Mouse (Mus musculus): ENCODE results near the gene Tmbim7. TPM values are rescaled to one million over a fixed set of nuclear protein-coding genes. Genes with fewer than 3 reads are reported as not detected.

Tmbim7 gene
- total and polyA plus RNA-seq, 2 experiments from 2014 or later, result not detected

DNA sequence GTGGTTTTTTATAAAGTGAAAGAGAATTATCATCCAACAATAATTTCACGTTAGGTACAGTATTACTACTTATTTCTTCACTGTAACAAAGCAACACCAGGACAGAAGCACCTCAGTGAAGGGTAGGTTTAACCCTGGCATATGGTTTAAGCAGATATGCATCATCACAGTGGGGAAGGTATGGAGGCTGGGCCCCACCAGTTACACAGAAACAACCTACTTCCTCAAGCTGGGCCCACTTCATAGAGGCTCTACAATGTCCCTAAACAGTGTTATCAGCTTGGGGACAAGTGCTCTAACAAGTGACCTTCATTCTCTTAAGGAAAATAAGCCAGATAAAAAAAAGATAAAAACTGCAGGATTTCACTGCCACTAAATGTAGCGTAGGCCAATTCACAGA, 71.9 kb downstream of the Tmbim7 start:
- H3K9ac ChIP-seq (replicated peaks; ENCODE audit: low read length), result no peak overlapping the region
- H3K9me3 ChIP-seq (ENCODE audit: low read length), result no peaks in the 10 kb centered on the region
- WGBS, result 95% methylated on average over 2 of the region's 2 CpGs
- no peak overlapping the region for H3K4me2 ChIP-seq (ENCODE audit: low read depth, low read length)
- H3K36me3 ChIP-seq (ENCODE audit: insufficient read depth, low read length), result peaks cover 7% of the 10 kb centered on the region; the same call in 1 of the 2 replicates
- no peak overlapping the region for H3K27ac ChIP-seq
- DNase-seq (ENCODE audit: low spot score), result no peak
- no peak for ATAC-seq
- no peaks in the 10 kb centered on the region for H3K27me3 ChIP-seq (ENCODE audit: insufficient read depth, low read length)
- TF ChIP-seq CTCF (IDR thresholded peaks at IDR 0.05; ENCODE audit: low read depth), result no peak
- H3K4me1 ChIP-seq (ENCODE audit: insufficient read depth, low read length), result no peaks in the 10 kb centered on the region
- H3K4me3 ChIP-seq (ENCODE audit: low read length), result no peak overlapping the region

DNA sequence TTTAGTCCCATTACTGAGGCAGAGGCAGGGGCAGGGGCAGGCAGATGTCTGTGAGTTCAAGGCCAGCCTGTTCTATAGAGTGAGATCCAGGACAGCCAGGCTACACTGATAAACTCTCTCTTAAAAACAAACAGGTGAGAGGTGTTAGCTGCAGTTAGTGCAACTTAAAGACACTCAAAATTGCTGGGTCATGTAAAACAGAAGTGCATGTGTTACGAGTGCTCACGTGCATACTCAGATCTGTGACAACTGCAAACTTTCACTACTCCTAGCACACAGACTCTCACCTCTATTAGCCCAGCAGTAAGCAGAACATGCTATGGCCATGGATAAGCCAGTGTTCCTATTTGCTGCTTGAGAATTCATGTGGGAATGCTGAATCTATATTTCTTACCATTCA, 72.4 kb downstream of the Tmbim7 start:
- Histone ChIP-seq H3K27me3 (ENCODE audit: insufficient read depth, low read length) (no peaks in the 10 kb centered on the region), H3K27ac (no peak overlapping the region)

DNA sequence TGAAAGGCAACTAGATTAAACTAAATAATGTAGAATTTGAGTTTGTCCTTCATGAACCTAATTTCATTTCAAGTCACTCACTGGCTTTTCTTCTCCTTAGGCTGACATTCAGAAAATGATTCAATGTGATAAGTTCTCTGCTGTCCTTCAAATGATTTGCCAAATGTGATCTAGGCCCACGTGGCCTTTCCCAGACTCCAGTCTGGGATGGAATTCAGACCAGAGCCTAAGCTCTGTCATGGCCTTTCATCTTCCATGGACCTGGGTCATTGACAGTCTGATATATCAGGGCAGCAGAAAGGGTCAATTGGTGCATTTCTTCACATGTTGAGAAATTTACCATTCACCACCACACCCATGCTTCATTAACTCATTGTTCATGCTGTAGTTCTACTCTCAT, 74.5 kb downstream of the Tmbim7 start:
- Histone ChIP-seq H3K27ac (no peak overlapping the region), H3K4me2 (ENCODE audit: low read depth, low read length) (no peak overlapping the region), H3K36me3 (ENCODE audit: insufficient read depth, low read length) (peaks cover 7% of the 10 kb centered on the region; the same call in 1 of the 2 replicates), H3K4me1 (ENCODE audit: insufficient read depth, low read length) (no peaks in the 10 kb centered on the region), H3K9ac (replicated peaks; ENCODE audit: low read length) (no peak overlapping the region), H3K4me3 (ENCODE audit: low read length) (no peak overlapping the region), H3K9me3 (ENCODE audit: low read length) (no peaks in the 10 kb centered on the region), H3K27me3 (ENCODE audit: insufficient read depth, low read length) (no peaks in the 10 kb centered on the region)
- ATAC-seq (no peak), DNase-seq (ENCODE audit: low spot score) (no peak)
- TF ChIP-seq CTCF (IDR thresholded peaks at IDR 0.05; ENCODE audit: low read depth), result no peak
- 90% methylated on average over 1 of the region's 1 CpGs for WGBS

More for the DNA sequence above, 72.4 kb downstream of the Tmbim7 start:
- no peak overlapping the region for H3K4me3 ChIP-seq (ENCODE audit: low read length)
- DNase-seq (ENCODE audit: low spot score) (no peak), ATAC-seq (no peak)
- H3K36me3 ChIP-seq (ENCODE audit: insufficient read depth, low read length), result peaks cover 7% of the 10 kb centered on the region; the same call in 1 of the 2 replicates
- no peak for TF ChIP-seq CTCF (IDR thresholded peaks at IDR 0.05; ENCODE audit: low read depth)
- H3K9ac ChIP-seq (replicated peaks; ENCODE audit: low read length), result no peak overlapping the region
- H3K9me3 ChIP-seq (ENCODE audit: low read length), result no peaks in the 10 kb centered on the region
- H3K4me2 ChIP-seq (ENCODE audit: low read depth, low read length), result no peak overlapping the region
- H3K4me1 ChIP-seq (ENCODE audit: insufficient read depth, low read length), result no peaks in the 10 kb centered on the region
- WGBS, result 94% methylated on average over 2 of the region's 2 CpGs

DNA sequence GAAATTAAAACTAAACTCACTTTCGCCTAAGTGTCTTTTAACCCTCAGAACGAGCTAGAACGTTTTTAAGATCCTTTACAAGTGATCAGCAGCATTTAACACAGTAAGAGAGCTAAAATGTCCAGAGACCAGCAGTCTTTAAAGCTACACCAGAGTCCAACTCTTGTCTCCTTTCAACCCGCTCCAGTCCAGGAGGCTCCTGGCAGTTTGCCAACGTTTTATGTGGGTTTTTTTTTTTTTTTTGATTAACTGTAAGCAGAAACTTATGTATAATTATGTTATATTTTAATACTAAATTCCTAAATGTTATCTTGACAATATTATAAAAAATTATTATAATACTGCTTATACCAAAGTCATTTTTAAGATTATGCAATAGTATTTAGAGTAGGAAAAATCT, 77.8 kb downstream of the Tmbim7 start:
- H3K4me2 ChIP-seq (ENCODE audit: low read depth, low read length), result no peak overlapping the region
- no peak overlapping the region for H3K9ac ChIP-seq (replicated peaks; ENCODE audit: low read length)
- peaks cover 7% of the 10 kb centered on the region for H3K36me3 ChIP-seq (ENCODE audit: insufficient read depth, low read length)
- no peak overlapping the region for H3K4me3 ChIP-seq (ENCODE audit: low read length)
- WGBS, result 73% methylated on average over 5 of the region's 5 CpGs
- DNase-seq (ENCODE audit: low spot score) (no peak), ATAC-seq (no peak)
- no peak for TF ChIP-seq CTCF (IDR thresholded peaks at IDR 0.05; ENCODE audit: low read depth)
- H3K27ac ChIP-seq, result no peak overlapping the region
- no peaks in the 10 kb centered on the region for H3K4me1 ChIP-seq (ENCODE audit: insufficient read depth, low read length)
- H3K27me3 ChIP-seq (ENCODE audit: insufficient read depth, low read length), result no peaks in the 10 kb centered on the region
- H3K9me3 ChIP-seq (ENCODE audit: low read length), result no peaks in the 10 kb centered on the region

Small RNA genes within 50 kb of the gene (microRNA-seq; reads per million reads assigned to microRNA genes)
- gene Gm22926, result 0 reads per million in 2 experiments
- gene Gm26238, result 0 reads per million in 2 experiments

Other genes with a start within 250 kb of the Tmbim7 start
- gene Fam133b, start 107.3 kb upstream of the Tmbim7 start, total RNA-seq (2014; rRNA removed), result 17.4 and 20.9 TPM in 2 replicates
- 25.6 and 28.0 TPM in 2 replicates for gene Fam133b, start 107.3 kb upstream of the Tmbim7 start, polyA plus RNA-seq (2015; fragmentation: Nextera tagmentation; extraction: Ambion mirVana)
- 4.2 and 5.0 TPM in 2 replicates for gene 1700109H08Rik, start 79.6 kb upstream of the Tmbim7 start, total RNA-seq (2014; rRNA removed)
- gene 1700109H08Rik, start 79.6 kb upstream of the Tmbim7 start, polyA plus RNA-seq (2015; fragmentation: Nextera tagmentation; extraction: Ambion mirVana), result 3.2 and 3.8 TPM in 2 replicates
- gene Pex1, start 55.1 kb upstream of the Tmbim7 start, total RNA-seq (2014; rRNA removed), result 15.1 and 15.5 TPM in 2 replicates
- 20.6 and 21.5 TPM in 2 replicates for gene Pex1, start 55.1 kb upstream of the Tmbim7 start, polyA plus RNA-seq (2015; fragmentation: Nextera tagmentation; extraction: Ambion mirVana)
- 16.4 and 19.8 TPM in 2 replicates for gene Rbm48, start 54.6 kb upstream of the Tmbim7 start, total RNA-seq (2014; rRNA removed)
- 16.2 and 18.1 TPM in 2 replicates for gene Rbm48, start 54.6 kb upstream of the Tmbim7 start, polyA plus RNA-seq (2015; fragmentation: Nextera tagmentation; extraction: Ambion mirVana)
- 80.1 and 96.6 TPM in 2 replicates for gene Gatad1, start 6.0 kb downstream of the Tmbim7 start, total RNA-seq (2014; rRNA removed)
- 84.2 and 87.8 TPM in 2 replicates for gene Gatad1, start 6.0 kb downstream of the Tmbim7 start, polyA plus RNA-seq (2015; fragmentation: Nextera tagmentation; extraction: Ambion mirVana)
- gene Ankib1, start 151.7 kb downstream of the Tmbim7 start, total RNA-seq (2014; rRNA removed), result 43.0 and 53.0 TPM in 2 replicates
- 15.1 and 16.3 TPM in 2 replicates for gene Ankib1, start 151.7 kb downstream of the Tmbim7 start, polyA plus RNA-seq (2015; fragmentation: Nextera tagmentation; extraction: Ambion mirVana)
- 23.7 and 33.0 TPM in 2 replicates for gene Krit1, start 152.0 kb downstream of the Tmbim7 start, total RNA-seq (2014; rRNA removed)
- 32.8 and 34.5 TPM in 2 replicates for gene Krit1, start 152.0 kb downstream of the Tmbim7 start, polyA plus RNA-seq (2015; fragmentation: Nextera tagmentation; extraction: Ambion mirVana)
- not detected in 2 replicates for gene Lrrd1, start 194.0 kb downstream of the Tmbim7 start, total RNA-seq (2014; rRNA removed)
- 0.09 TPM in 1 of 2 replicates, not detected in the other for gene Lrrd1, start 194.0 kb downstream of the Tmbim7 start, polyA plus RNA-seq (2015; fragmentation: Nextera tagmentation; extraction: Ambion mirVana)
- gene Mterf1a, start 242.8 kb downstream of the Tmbim7 start, total RNA-seq (2014; rRNA removed), result 1.6 and 2.0 TPM in 2 replicates
- 3.4 and 3.9 TPM in 2 replicates for gene Mterf1a, start 242.8 kb downstream of the Tmbim7 start, polyA plus RNA-seq (2015; fragmentation: Nextera tagmentation; extraction: Ambion mirVana)